Mouse (Mus musculus): Measurements from ENCODE around the gene Nomo1. TPM values are rescaled to one million over a fixed set of nuclear protein-coding genes. Genes with fewer than 3 reads are reported as not detected.

Nomo1 gene
- polyA plus RNA-seq, 1 experiment from 2014 or later, result 27.0 TPM

GRCm38 (mm10) chr7:46111938-46112337 lies 78.4 kb downstream of the Nomo1 start:
- peaks cover 45% of the 10 kb centered on the region for H3K4me1 ChIP-seq
- 80% methylated on average over 6 of the region's 6 CpGs for WGBS
- DNase-seq (ENCODE audit: low spot score), result no peak
- H3K36me3 ChIP-seq, result no peaks in the 10 kb centered on the region
- H3K9me3 ChIP-seq (replicated peaks), result no peaks in the 10 kb centered on the region
- no peak overlapping the region for H3K27ac ChIP-seq
- no peaks in the 10 kb centered on the region for H3K27me3 ChIP-seq (ENCODE audit: low read depth, poor library complexity, severe bottlenecking)
- H3K4me3 ChIP-seq, result no peak overlapping the region

GRCm38 (mm10) chr7:46113435-46113834 lies 79.9 kb downstream of the Nomo1 start:
- DNase-seq (ENCODE audit: low spot score), result no peak

GRCm38 (mm10) chr7:46116118-46116581 lies 82.7 kb downstream of the Nomo1 start:
- no peak overlapping the region for H3K4me3 ChIP-seq
- H3K36me3 ChIP-seq, result no peaks in the 10 kb centered on the region
- H3K27me3 ChIP-seq (ENCODE audit: low read depth, poor library complexity, severe bottlenecking), result no peaks in the 10 kb centered on the region
- no peak for DNase-seq (ENCODE audit: low spot score)
- peak overlapping the region; percentile 42; the same call in 1 of the 2 replicates for H3K27ac ChIP-seq
- WGBS, result 55% methylated on average over 10 of the region's 10 CpGs
- no peaks in the 10 kb centered on the region for H3K9me3 ChIP-seq (replicated peaks)
- peaks cover 51% of the 10 kb centered on the region for H3K4me1 ChIP-seq

More at GRCm38 (mm10) chr7:46113435-46113834, 79.9 kb downstream of the Nomo1 start:
- H3K36me3 ChIP-seq, result no peaks in the 10 kb centered on the region
- no peaks in the 10 kb centered on the region for H3K9me3 ChIP-seq (replicated peaks)
- WGBS, result 74% methylated on average over 3 of the region's 3 CpGs
- peaks cover 46% of the 10 kb centered on the region for H3K4me1 ChIP-seq
- H3K4me3 ChIP-seq, result no peak overlapping the region
- no peak overlapping the region for H3K27ac ChIP-seq
- no peaks in the 10 kb centered on the region for H3K27me3 ChIP-seq (ENCODE audit: low read depth, poor library complexity, severe bottlenecking)

GRCm38 (mm10) chr7:46117035-46117434 lies 83.5 kb downstream of the Nomo1 start:
- Histone ChIP-seq H3K36me3 (no peaks in the 10 kb centered on the region), H3K27me3 (ENCODE audit: low read depth, poor library complexity, severe bottlenecking) (no peaks in the 10 kb centered on the region), H3K4me1 (peaks cover 48% of the 10 kb centered on the region), H3K27ac (no peak overlapping the region; the same call in 1 of the 2 replicates), H3K4me3 (no peak overlapping the region), H3K9me3 (replicated peaks) (no peaks in the 10 kb centered on the region)
- 96% methylated on average over 16 of the region's 16 CpGs for WGBS
- DNase-seq (ENCODE audit: low spot score), result no peak

GRCm38 (mm10) chr7:46122964-46123363 lies 89.5 kb downstream of the Nomo1 start:
- H3K27ac ChIP-seq, result peak overlapping the region; percentile 46; the same call in 1 of the 2 replicates
- WGBS, result 37% methylated on average over 4 of the region's 4 CpGs
- peaks cover 42% of the 10 kb centered on the region for H3K4me1 ChIP-seq
- no peak overlapping the region for H3K4me3 ChIP-seq
- H3K9me3 ChIP-seq (replicated peaks), result no peaks in the 10 kb centered on the region
- no peak for DNase-seq (ENCODE audit: low spot score)
- H3K36me3 ChIP-seq, result no peaks in the 10 kb centered on the region
- H3K27me3 ChIP-seq (ENCODE audit: low read depth, poor library complexity, severe bottlenecking), result no peaks in the 10 kb centered on the region

GRCm38 (mm10) chr7:46124460-46124859 lies 91.0 kb downstream of the Nomo1 start:
- H3K36me3 ChIP-seq, result no peaks in the 10 kb centered on the region
- H3K27ac ChIP-seq, result peak overlapping the region; percentile 26; the same call in 1 of the 2 replicates
- H3K9me3 ChIP-seq (replicated peaks), result no peaks in the 10 kb centered on the region
- no peak for DNase-seq (ENCODE audit: low spot score)
- 0 out of 2 replicates have a peak, but pooled peaks cover 1% of the 10 kb centered on the region for H3K27me3 ChIP-seq (ENCODE audit: low read depth, poor library complexity, severe bottlenecking)
- WGBS, result 80% methylated on average over 6 of the region's 6 CpGs
- peaks cover 52% of the 10 kb centered on the region for H3K4me1 ChIP-seq
- H3K4me3 ChIP-seq, result no peak overlapping the region

GRCm38 (mm10) chr7:46125340-46125739 lies 91.8 kb downstream of the Nomo1 start:
- 0 out of 2 replicates have a peak, but pooled peaks cover 3% of the 10 kb centered on the region for H3K27me3 ChIP-seq (ENCODE audit: low read depth, poor library complexity, severe bottlenecking)
- DNase-seq (ENCODE audit: low spot score), result no peak
- WGBS, result 90% methylated on average over 11 of the region's 11 CpGs

GRCm38 (mm10) chr7:46128196-46128595 lies 94.7 kb downstream of the Nomo1 start:
- Histone ChIP-seq H3K4me1 (peaks cover 48% of the 10 kb centered on the region), H3K4me3 (no peak overlapping the region), H3K9me3 (replicated peaks) (no peaks in the 10 kb centered on the region), H3K36me3 (no peaks in the 10 kb centered on the region), H3K27me3 (ENCODE audit: low read depth, poor library complexity, severe bottlenecking) (peaks cover 17% of the 10 kb centered on the region; the same call in 1 of the 2 replicates), H3K27ac (0 out of 2 replicates have a peak overlapping the region, but pooled peaks have one; percentile 32)
- no peak for DNase-seq (ENCODE audit: low spot score)
- 35% methylated on average over 7 of the region's 7 CpGs for WGBS

More at GRCm38 (mm10) chr7:46125340-46125739, 91.8 kb downstream of the Nomo1 start:
- Histone ChIP-seq H3K9me3 (replicated peaks) (no peaks in the 10 kb centered on the region), H3K4me1 (peaks cover 56% of the 10 kb centered on the region), H3K4me3 (no peak overlapping the region), H3K27ac (no peak overlapping the region), H3K36me3 (no peaks in the 10 kb centered on the region)

- Histone ChIP-seq H3K4me3 (no peak overlapping the region), H3K27me3 (ENCODE audit: low read depth, poor library complexity, severe bottlenecking) (peaks cover 23% of the 10 kb centered on the region), H3K36me3 (no peaks in the 10 kb centered on the region), H3K27ac (peak overlapping the region; percentile 2; the same call in 1 of the 2 replicates), H3K9me3 (replicated peaks) (no peaks in the 10 kb centered on the region), H3K4me1 (peaks cover 46% of the 10 kb centered on the region)
- 45% methylated on average over 7 of the region's 7 CpGs for WGBS
- DNase-seq (ENCODE audit: low spot score), result no peak
Observed at GRCm38 (mm10) chr7:46129463-46130179, 96.1 kb downstream of the Nomo1 start.

GRCm38 (mm10) chr7:46130723-46131122 lies 97.2 kb downstream of the Nomo1 start:
- DNase-seq (ENCODE audit: low spot score), result no peak
- H3K4me1 ChIP-seq, result peaks cover 47% of the 10 kb centered on the region
- H3K4me3 ChIP-seq, result no peak overlapping the region
- no peaks in the 10 kb centered on the region for H3K9me3 ChIP-seq (replicated peaks)
- peaks cover 23% of the 10 kb centered on the region for H3K27me3 ChIP-seq (ENCODE audit: low read depth, poor library complexity, severe bottlenecking)
- 76% methylated on average over 7 of the region's 7 CpGs for WGBS
- H3K36me3 ChIP-seq, result no peaks in the 10 kb centered on the region
- H3K27ac ChIP-seq, result no peak overlapping the region

- H3K9me3 ChIP-seq (replicated peaks), result no peaks in the 10 kb centered on the region
- no peak overlapping the region for H3K4me3 ChIP-seq
- DNase-seq (ENCODE audit: low spot score), result no peak
- peaks cover 23% of the 10 kb centered on the region for H3K27me3 ChIP-seq (ENCODE audit: low read depth, poor library complexity, severe bottlenecking)
- H3K27ac ChIP-seq, result no peak overlapping the region
- H3K4me1 ChIP-seq, result peaks cover 47% of the 10 kb centered on the region
- no peaks in the 10 kb centered on the region for H3K36me3 ChIP-seq
- 42% methylated on average over 3 of the region's 3 CpGs for WGBS
Observed at GRCm38 (mm10) chr7:46131266-46131665, 97.8 kb downstream of the Nomo1 start.

- WGBS, result 86% methylated on average over 8 of the region's 8 CpGs
- peaks cover 23% of the 10 kb centered on the region for H3K27me3 ChIP-seq (ENCODE audit: low read depth, poor library complexity, severe bottlenecking)
- H3K9me3 ChIP-seq (replicated peaks), result no peaks in the 10 kb centered on the region
- H3K27ac ChIP-seq, result no peak overlapping the region
- no peaks in the 10 kb centered on the region for H3K36me3 ChIP-seq
- DNase-seq (ENCODE audit: low spot score), result no peak
- H3K4me3 ChIP-seq, result no peak overlapping the region
- H3K4me1 ChIP-seq, result peaks cover 47% of the 10 kb centered on the region
Observed at GRCm38 (mm10) chr7:46131806-46132205, 98.3 kb downstream of the Nomo1 start.

- H3K27ac ChIP-seq, result no peak overlapping the region
- H3K9me3 ChIP-seq (replicated peaks), result no peaks in the 10 kb centered on the region
- H3K36me3 ChIP-seq, result no peaks in the 10 kb centered on the region
- WGBS, result 88% methylated on average over 12 of the region's 12 CpGs
- no peak overlapping the region for H3K4me3 ChIP-seq
- no peak for DNase-seq (ENCODE audit: low spot score)
- H3K27me3 ChIP-seq (ENCODE audit: low read depth, poor library complexity, severe bottlenecking), result peaks cover 23% of the 10 kb centered on the region
- H3K4me1 ChIP-seq, result peaks cover 47% of the 10 kb centered on the region
Observed at GRCm38 (mm10) chr7:46132229-46132628, 98.7 kb downstream of the Nomo1 start.

Data from limb, embryonic 10.5 days (tissue).